Mouse (Mus musculus): ENCODE results near the gene Spdye4c.

Spdye4c gene

GRCm38 (mm10) chr2:128590909-128591308, at the start of gene Spdye4c:
Spdye4c (plus strand) TSS chr2:128591209.
- DNase-seq (ENCODE audit: low spot score in 2 of 2), result no peak

GRCm38 (mm10) chr2:128543495-128543894, 47.5 kb upstream of the Spdye4c start:
- no peak for DNase-seq (ENCODE audit: low spot score in 2 of 2)

- DNase-seq (ENCODE audit: low spot score in 2 of 2), result peak in 1 of 2 experiments; percentile 25
Measured at GRCm38 (mm10) chr2:128544421-128545137, 46.4 kb upstream of the Spdye4c start.

- DNase-seq (ENCODE audit: low spot score in 2 of 2), result no peak
Measured at GRCm38 (mm10) chr2:128545447-128545846, 45.6 kb upstream of the Spdye4c start.

DNA sequence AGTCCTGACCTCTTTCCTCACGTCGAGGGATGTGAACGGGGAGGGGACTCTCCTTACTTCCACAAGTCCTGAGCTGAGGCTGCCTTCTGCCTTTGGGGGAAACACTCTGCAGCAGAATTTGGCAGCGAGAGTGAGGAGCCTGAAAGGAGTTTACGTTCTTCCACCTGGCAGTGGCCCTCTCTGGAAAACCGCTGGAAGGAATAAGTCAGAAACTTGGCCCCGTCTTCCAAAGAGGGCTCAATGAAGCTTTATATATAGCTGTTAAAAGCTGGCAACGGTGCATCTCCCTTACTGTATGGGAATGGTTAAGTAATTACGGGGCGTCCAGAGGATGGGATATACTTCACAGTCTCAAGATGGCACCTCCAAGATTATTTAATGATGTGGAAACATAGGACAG, 43.9 kb upstream of the Spdye4c start:
- no peak for DNase-seq (ENCODE audit: low spot score in 2 of 2)

DNA sequence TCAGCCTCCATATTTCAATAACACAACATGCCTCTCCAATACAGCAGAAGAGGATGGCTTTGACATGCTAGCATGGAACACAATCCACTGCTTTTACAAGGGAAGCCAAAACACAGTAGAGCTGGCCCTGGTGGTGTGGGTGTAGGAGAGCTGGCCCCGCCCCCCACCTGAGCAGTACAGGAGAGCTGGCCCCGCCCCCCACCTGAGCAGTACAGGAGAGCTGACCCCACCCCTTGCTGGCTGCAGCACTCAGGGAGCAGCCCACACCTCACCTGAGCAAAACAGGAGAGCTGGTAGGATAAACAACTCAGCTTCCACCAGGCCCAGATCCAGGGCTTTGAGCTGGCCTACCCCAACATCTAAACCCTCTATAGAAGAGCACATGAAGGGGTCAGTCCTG, 42.7 kb upstream of the Spdye4c start:
- DNase-seq (ENCODE audit: low spot score in 2 of 2), result no peak

- no peak for DNase-seq (ENCODE audit: low spot score in 2 of 2)
Measured at GRCm38 (mm10) chr2:128549561-128549960, 41.4 kb upstream of the Spdye4c start.

GRCm38 (mm10) chr2:128549963-128550362, 41.0 kb upstream of the Spdye4c start:
- no peak for DNase-seq (ENCODE audit: low spot score in 2 of 2)

DNA sequence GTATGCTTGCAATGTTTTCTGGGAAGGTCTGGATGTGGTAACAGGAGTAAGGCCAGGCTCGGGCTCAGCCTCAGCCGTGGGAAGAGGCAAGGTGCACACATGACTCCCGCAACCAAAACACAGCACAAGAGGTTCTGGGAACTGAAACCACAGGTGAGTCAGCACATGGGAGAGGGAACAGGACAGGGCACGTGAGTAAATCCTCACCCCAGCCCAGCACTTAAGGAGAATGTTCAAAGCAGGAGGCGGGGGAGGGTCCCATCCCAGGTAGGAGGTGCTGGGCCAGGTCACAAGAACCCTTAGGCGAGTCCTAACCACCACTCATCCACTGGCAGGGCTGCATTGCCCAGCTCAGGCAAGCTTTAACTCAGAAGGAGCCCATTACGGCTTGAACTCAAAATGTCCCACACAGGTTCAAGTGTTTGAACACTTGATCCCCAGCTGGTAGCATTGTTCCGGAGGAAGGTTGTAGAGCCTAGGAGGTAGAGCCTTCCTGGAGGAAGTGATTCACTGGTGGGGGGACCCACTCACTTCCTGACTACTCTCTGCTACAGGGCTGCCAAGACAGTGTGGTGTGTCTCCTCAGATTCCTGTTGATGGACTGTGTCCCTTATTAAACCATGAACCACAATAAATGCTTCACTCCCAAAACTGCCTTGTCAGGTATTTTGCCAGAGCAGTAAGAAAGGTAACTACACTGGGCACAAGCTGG, 38.8 kb upstream of the Spdye4c start:
- no peak for DNase-seq (ENCODE audit: low spot score in 2 of 2)

DNA sequence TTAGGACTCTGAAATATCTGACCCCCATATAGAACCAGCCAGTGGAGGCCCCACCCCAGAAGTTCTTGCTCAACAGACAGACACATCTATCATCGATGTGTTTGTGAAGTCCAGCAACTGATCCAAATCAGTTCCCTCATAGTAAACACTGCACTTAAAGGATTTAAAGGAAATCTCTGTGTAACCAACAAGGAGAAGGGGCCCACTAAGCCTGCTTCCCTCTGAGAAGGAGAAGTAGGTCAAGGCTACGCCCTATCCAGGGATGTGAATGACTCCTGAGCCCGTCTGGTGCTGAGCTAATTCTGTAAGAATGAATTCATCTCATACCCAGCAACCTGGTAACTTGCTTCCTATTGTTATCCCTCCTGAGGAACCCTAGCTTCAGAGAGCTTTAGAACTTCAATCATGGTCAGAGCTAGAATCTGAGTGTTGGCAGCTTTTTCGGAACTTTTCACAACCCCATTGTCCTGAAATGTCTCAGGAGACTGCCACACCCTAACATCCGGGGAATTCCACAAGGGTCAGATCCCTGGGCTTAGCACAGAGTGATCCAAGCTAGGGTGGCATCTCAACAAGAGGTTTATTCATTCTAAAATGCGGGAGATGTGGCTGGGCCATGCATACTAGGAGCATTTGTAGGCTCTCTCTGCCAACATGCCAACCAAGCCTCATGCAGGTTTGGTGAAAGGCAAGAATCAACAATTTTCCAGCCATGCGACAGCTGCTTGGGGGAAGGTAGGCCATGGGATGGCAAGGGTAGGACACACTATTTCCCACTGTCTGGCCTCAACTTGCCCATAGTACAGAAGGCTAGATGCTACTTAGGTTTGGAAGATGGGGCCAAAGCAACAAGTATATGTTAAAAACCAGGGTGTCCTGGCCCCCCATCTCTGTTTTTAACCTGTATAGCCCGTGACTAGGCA, 38.0 kb upstream of the Spdye4c start:
- no peak for DNase-seq (ENCODE audit: low spot score in 2 of 2)

DNA sequence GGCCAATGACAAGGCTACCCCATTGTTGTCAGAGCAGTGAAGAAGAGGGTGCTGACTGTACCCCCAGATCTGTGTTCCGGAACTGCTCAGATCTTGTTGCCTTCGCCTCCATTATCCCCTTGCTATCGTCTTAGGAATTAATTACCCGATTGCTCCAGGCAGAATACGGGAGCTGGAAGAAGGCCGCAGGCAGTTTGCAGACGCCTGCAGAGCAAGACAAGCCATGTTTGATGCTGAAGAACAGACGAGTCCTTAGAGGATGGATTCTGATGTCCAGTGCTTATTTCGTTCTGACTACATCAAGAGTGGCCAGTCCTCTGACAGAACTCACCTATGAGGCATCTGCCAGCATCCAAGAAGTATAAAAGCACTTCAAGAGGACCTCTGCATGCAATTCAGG, 35.9 kb upstream of the Spdye4c start:
- DNase-seq (ENCODE audit: low spot score in 2 of 2), result no peak

- DNase-seq (ENCODE audit: low spot score in 2 of 2), result no peak
Measured at GRCm38 (mm10) chr2:128564195-128564594, 26.8 kb upstream of the Spdye4c start.

GRCm38 (mm10) chr2:128565904-128566303, 25.1 kb upstream of the Spdye4c start:
- no peak for DNase-seq (ENCODE audit: low spot score in 2 of 2)

GRCm38 (mm10) chr2:128566304-128567147, 24.5 kb upstream of the Spdye4c start:
- DNase-seq (ENCODE audit: low spot score in 2 of 2), result no peak

DNA sequence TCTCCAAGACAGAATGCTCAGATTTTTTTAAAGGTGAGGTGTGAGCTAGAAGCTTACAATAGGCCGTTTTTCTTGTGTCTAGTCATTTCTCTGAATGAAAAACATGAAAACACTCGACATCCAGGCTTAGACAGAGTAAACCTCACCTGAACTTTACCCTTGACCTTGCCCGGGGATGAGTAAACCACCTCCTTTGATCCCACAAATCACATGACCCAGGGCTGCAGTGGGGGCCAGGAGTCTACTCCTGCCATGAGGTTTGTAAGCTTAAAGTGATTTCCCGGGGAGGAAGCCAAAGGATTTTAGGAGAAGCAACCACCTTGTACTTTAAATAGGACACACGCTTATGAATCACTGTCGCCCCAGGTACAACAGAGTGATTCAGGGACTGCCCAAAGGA, 23.0 kb upstream of the Spdye4c start:
- no peak for DNase-seq (ENCODE audit: low spot score in 2 of 2)

- DNase-seq (ENCODE audit: low spot score in 2 of 2), result no peak
Measured at GRCm38 (mm10) chr2:128568490-128568889, 22.5 kb upstream of the Spdye4c start.

GRCm38 (mm10) chr2:128571001-128571400, 20.0 kb upstream of the Spdye4c start:
- no peak for DNase-seq (ENCODE audit: low spot score in 2 of 2)

DNA sequence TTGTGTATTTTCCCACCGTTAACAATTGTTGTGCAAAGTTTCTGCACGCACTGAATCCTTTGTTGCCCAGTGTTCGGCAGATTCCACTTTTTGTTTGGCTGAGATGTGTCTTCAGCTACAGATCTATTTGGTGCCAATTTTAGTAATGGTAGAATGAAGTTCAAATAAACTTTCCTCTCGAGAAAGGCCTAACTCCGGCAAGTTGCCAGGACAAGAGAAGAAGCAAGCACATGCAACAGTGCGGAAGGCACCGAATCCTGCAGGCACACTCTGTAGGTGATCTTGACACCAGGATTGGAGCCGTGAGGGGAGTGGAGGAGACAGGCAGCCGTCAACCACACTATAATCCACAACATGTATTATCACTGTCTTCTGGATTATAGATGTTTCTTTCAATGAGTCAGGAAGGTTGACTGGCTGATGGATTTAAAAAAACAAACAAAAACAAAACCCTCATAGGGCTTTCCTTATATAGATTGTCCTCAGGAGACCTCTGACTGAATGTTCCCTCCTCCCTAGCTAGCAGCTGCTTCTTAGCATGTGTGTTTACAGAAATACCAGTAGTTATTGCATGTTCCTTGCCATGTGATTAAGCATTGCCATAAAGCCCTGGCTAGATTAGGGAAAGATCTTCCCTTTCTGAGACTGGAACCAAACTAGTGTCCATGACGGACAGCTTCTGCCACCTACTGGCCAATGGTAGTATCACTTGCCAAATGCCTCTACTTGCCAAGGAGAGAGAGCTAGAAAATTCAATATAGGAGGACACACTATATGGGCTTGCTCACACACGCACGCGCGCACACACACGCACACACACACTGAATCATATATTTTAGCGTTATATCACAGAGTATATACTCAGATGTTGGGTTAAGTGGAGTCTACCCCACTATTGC, 18.0 kb upstream of the Spdye4c start:
- DNase-seq (ENCODE audit: low spot score in 2 of 2), result peak; percentile 71 to 80

GRCm38 (mm10) chr2:128582881-128583280, 8.1 kb upstream of the Spdye4c start:
- DNase-seq (ENCODE audit: low spot score in 2 of 2), result no peak

DNA sequence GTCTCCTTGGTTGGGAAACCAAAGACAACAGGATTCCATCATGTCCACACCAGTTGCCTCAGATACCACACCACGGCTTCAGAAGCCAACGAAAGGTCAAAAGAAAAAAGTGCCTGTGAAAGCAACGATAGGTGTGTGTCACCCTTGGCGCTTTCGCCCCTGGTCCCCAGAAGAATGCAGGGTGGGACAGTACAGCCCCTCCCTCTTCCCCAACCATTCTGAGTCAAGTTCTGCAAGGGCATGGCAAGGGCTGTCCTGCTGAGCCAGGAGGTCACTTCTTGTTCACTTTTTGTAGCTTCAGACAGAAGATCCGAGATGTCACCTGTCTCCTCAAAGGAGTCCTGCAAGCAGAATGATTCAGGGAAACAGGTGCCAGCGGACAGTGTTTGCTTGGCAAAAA, 1.3 kb downstream of the Spdye4c start:
- no peak for DNase-seq (ENCODE audit: low spot score in 2 of 2)

All from urinary bladder, postnatal 36 days (tissue).